Mouse (Mus musculus): ENCODE data around the gene Atr.
"Not testable (repeated sequence)": the region's sequence is repeated elsewhere in the genome, so short reads cannot be mapped to it uniquely, and the experiment has no call there.

Atr gene

GRCm38 (mm10) chr9:95932855-95933254, 75.5 kb downstream of the Atr start:
- DNase-seq (ENCODE audit: low spot score in 2 of 2): no peak

GRCm38 (mm10) chr9:95953658-95954057, 96.3 kb downstream of the Atr start:
- DNase-seq (ENCODE audit: low spot score in 2 of 2): no peak

GRCm38 (mm10) chr9:95954226-95954584, 96.8 kb downstream of the Atr start:
- no peak for DNase-seq (ENCODE audit: low spot score in 2 of 2)

- DNase-seq (ENCODE audit: low spot score in 2 of 2): peak; percentile 86 to 87
Observed at GRCm38 (mm10) chr9:95954585-95955461, 97.4 kb downstream of the Atr start, which contains the start of gene Xrn1. Xrn1 (plus strand) TSS chr9:95954760.

- no peak for DNase-seq (ENCODE audit: low spot score in 2 of 2)
Observed at GRCm38 (mm10) chr9:95957611-95958010, 100.2 kb downstream of the Atr start.

GRCm38 (mm10) chr9:95958041-95958730, 100.8 kb downstream of the Atr start:
- no peak for DNase-seq (ENCODE audit: low spot score in 2 of 2)

- DNase-seq (ENCODE audit: low spot score in 2 of 2): not testable (repeated sequence)
Observed at GRCm38 (mm10) chr9:95958731-95959105, 101.3 kb downstream of the Atr start.

GRCm38 (mm10) chr9:95959246-95959645, 101.8 kb downstream of the Atr start:
- no peak for DNase-seq (ENCODE audit: low spot score in 2 of 2)

- DNase-seq (ENCODE audit: low spot score in 2 of 2): no peak
Observed at GRCm38 (mm10) chr9:95959732-95960428, 102.5 kb downstream of the Atr start.

- no peak for DNase-seq (ENCODE audit: low spot score in 2 of 2)
Observed at GRCm38 (mm10) chr9:95961058-95961457, 103.7 kb downstream of the Atr start.

- no peak for DNase-seq (ENCODE audit: low spot score in 2 of 2)
Observed at GRCm38 (mm10) chr9:95964037-95964436, 106.6 kb downstream of the Atr start.

GRCm38 (mm10) chr9:95978279-95978678, 120.9 kb downstream of the Atr start:
- no peak for DNase-seq (ENCODE audit: low spot score in 2 of 2)

- no peak for DNase-seq (ENCODE audit: low spot score in 2 of 2)
Observed at GRCm38 (mm10) chr9:95979896-95980295, 122.5 kb downstream of the Atr start.

- no peak for DNase-seq (ENCODE audit: low spot score in 2 of 2)
Observed at GRCm38 (mm10) chr9:95992255-95992654, 134.9 kb downstream of the Atr start.

All from urinary bladder, adult 18-20 months (tissue).